Mouse (Mus musculus): ENCODE data around the gene Macf1. TPM values are rescaled to one million over a fixed set of nuclear protein-coding genes. Genes with fewer than 3 reads are reported as not detected.
"Not testable (repeated sequence)": the region's sequence is repeated elsewhere in the genome, so short reads cannot be mapped to it uniquely, and the experiment has no call there.

The Macf1 gene
- polyA plus RNA-seq, 1 experiment from 2014 or later: 108 TPM

GRCm38 (mm10) chr4:123446221-123446620, 237.9 kb downstream of the Macf1 start:
- not testable (repeated sequence) for H3K9ac ChIP-seq (ENCODE audit: low read depth, low read length); ATAC-seq (replicated peaks; ENCODE audit: insufficient number of reproducible peaks, low FRiP score, low TSS enrichment)

GRCm38 (mm10) chr4:123438414-123438813, 245.7 kb downstream of the Macf1 start:
- Histone ChIP-seq H3K4me3 (ENCODE audit: low read depth, low read length) (no peak overlapping the region), H3K9me3 (replicated peaks; ENCODE audit: control insufficient read depth, low read length) (no peaks in the 10 kb centered on the region), H3K27ac (ENCODE audit: low read depth, low read length) (no peak overlapping the region), H3K27me3 (ENCODE audit: control insufficient read depth, insufficient read depth, low read length) (no peaks in the 10 kb centered on the region), H3K4me2 (no peak overlapping the region), H3K4me1 (ENCODE audit: control insufficient read depth, insufficient read depth, low read length) (no peaks in the 10 kb centered on the region), H3K36me3 (ENCODE audit: control insufficient read depth, insufficient read depth, low read length) (peaks cover 18% of the 10 kb centered on the region), H3K9ac (ENCODE audit: low read depth, low read length) (no peak overlapping the region)
- WGBS (ENCODE audit: insufficient replicate concordance): 65% methylated on average over 5 of the region's 5 CpGs
- ATAC-seq (replicated peaks; ENCODE audit: insufficient number of reproducible peaks, low FRiP score, low TSS enrichment): no peak

More at GRCm38 (mm10) chr4:123446221-123446620, 237.9 kb downstream of the Macf1 start:
- not testable (repeated sequence) for H3K9me3 ChIP-seq (replicated peaks; ENCODE audit: control insufficient read depth, low read length); H3K27ac ChIP-seq (ENCODE audit: low read depth, low read length); H3K4me3 ChIP-seq (ENCODE audit: low read depth, low read length); H3K4me2 ChIP-seq; H3K4me1 ChIP-seq (ENCODE audit: control insufficient read depth, insufficient read depth, low read length); H3K27me3 ChIP-seq (ENCODE audit: control insufficient read depth, insufficient read depth, low read length)
- WGBS (ENCODE audit: insufficient replicate concordance): 76% methylated on average over 2 of the region's 2 CpGs
- H3K36me3 ChIP-seq (ENCODE audit: control insufficient read depth, insufficient read depth, low read length): peaks cover 27% of the 10 kb centered on the region

- Histone ChIP-seq H3K4me1 (ENCODE audit: control insufficient read depth, insufficient read depth, low read length) (peaks cover 7% of the 10 kb centered on the region), H3K9me3 (replicated peaks; ENCODE audit: control insufficient read depth, low read length) (no peaks in the 10 kb centered on the region), H3K4me3 (ENCODE audit: low read depth, low read length) (no peak overlapping the region), H3K27me3 (ENCODE audit: control insufficient read depth, insufficient read depth, low read length) (no peaks in the 10 kb centered on the region), H3K4me2 (no peak overlapping the region), H3K27ac (ENCODE audit: low read depth, low read length) (no peak overlapping the region), H3K36me3 (ENCODE audit: control insufficient read depth, insufficient read depth, low read length) (peaks cover 24% of the 10 kb centered on the region), H3K9ac (ENCODE audit: low read depth, low read length) (no peak overlapping the region)
- WGBS (ENCODE audit: insufficient replicate concordance): 96% methylated on average over 3 of the region's 3 CpGs
- no peak for ATAC-seq (replicated peaks; ENCODE audit: insufficient number of reproducible peaks, low FRiP score, low TSS enrichment)
Observed at GRCm38 (mm10) chr4:123433171-123433570, 251.0 kb downstream of the Macf1 start.

GRCm38 (mm10) chr4:123431936-123432335, 252.2 kb downstream of the Macf1 start:
- WGBS (ENCODE audit: insufficient replicate concordance): 79% methylated on average over 12 of the region's 12 CpGs
- no peak for ATAC-seq (replicated peaks; ENCODE audit: insufficient number of reproducible peaks, low FRiP score, low TSS enrichment)
- Histone ChIP-seq H3K4me3 (ENCODE audit: low read depth, low read length) (no peak overlapping the region), H3K27me3 (ENCODE audit: control insufficient read depth, insufficient read depth, low read length) (no peaks in the 10 kb centered on the region), H3K36me3 (ENCODE audit: control insufficient read depth, insufficient read depth, low read length) (peaks cover 24% of the 10 kb centered on the region), H3K4me2 (no peak overlapping the region), H3K4me1 (ENCODE audit: control insufficient read depth, insufficient read depth, low read length) (peaks cover 19% of the 10 kb centered on the region), H3K9ac (ENCODE audit: low read depth, low read length) (no peak overlapping the region), H3K27ac (ENCODE audit: low read depth, low read length) (no peak overlapping the region), H3K9me3 (replicated peaks; ENCODE audit: control insufficient read depth, low read length) (no peaks in the 10 kb centered on the region)

DNA sequence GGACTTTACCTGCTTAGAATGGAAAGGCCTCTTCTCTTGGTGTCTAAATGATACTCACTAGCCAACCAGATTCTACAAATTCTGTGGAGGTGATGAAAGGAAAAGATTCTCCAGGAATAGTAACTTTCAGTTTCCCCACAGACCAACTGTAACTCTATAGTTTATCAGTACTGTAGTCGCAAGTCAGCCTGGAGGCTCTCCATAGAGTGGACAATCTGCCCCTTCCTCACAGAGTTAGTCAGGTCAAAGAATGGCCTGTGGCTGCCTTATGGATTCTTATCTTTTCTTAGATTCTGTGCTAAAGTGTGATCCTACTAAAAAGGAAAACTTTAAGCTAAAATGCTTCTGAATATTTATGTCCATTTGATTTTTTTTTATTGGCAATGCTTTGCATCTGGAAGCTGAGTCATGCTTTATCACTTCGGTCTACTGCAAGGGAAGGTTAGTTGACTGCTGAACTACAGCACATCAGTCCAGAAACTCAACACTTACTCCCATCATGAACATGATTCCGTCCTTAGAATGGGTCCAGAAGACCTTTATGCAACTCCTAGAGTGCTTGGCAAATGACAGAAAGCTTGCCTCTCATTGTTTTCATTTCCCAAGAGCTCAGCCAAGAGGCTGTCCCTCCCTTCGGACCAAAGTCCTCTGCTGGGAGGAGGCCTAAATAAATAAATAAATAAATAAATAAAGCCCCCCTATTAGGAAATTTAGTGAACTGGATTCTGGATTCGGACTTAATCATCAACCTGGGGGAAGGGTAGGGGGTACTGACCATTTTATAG, 256.1 kb downstream of the Macf1 start:
- H3K9ac ChIP-seq (ENCODE audit: low read depth, low read length): no peak overlapping the region
- no peak overlapping the region for H3K4me3 ChIP-seq (ENCODE audit: low read depth, low read length)
- 69% methylated on average over 5 of the region's 5 CpGs for WGBS (ENCODE audit: insufficient replicate concordance)
- ATAC-seq (replicated peaks; ENCODE audit: insufficient number of reproducible peaks, low FRiP score, low TSS enrichment): no peak
- no peaks in the 10 kb centered on the region for H3K9me3 ChIP-seq (replicated peaks; ENCODE audit: control insufficient read depth, low read length)
- H3K36me3 ChIP-seq (ENCODE audit: control insufficient read depth, insufficient read depth, low read length): peaks cover 10% of the 10 kb centered on the region
- H3K27me3 ChIP-seq (ENCODE audit: control insufficient read depth, insufficient read depth, low read length): no peaks in the 10 kb centered on the region
- peaks cover 39% of the 10 kb centered on the region for H3K4me1 ChIP-seq (ENCODE audit: control insufficient read depth, insufficient read depth, low read length)
- H3K27ac ChIP-seq (ENCODE audit: low read depth, low read length): peak overlapping the region; percentile 50; the same call in 1 of the 2 replicates
- no peak overlapping the region for H3K4me2 ChIP-seq

DNA sequence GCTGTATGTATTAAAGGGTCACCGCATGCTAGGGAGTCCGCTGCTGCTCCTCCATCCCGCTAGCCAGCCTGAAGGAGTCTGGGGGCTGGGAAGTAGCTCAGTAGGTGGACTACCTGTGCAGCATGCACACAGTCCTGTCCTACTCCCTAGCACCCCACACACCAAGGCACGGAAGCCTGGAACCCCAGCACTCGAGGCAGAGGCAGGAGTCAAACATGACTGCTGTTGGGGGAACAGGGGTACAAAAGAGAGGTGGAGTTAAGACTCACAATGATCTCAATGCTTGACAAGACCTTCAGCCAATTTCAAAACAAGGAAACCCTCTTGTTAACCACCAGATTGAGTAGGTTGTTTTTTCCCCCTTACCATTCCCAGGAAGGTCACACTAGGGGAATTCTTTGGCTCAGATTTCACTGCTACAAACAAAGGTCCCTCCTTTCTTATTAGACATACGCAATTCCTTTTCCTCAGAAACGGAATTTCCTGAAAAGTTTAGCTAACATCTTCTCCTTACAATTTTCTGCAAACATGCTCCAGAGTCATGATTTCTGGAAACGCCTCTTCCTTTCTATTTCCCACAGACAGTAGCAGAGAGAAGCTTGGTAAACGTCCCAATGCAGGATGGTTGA, 256.8 kb downstream of the Macf1 start:
- Histone ChIP-seq H3K9ac (ENCODE audit: low read depth, low read length) (no peak overlapping the region), H3K4me3 (ENCODE audit: low read depth, low read length) (no peak overlapping the region), H3K27me3 (ENCODE audit: control insufficient read depth, insufficient read depth, low read length) (no peaks in the 10 kb centered on the region), H3K27ac (ENCODE audit: low read depth, low read length) (peak overlapping the region; percentile 50; the same call in 1 of the 2 replicates), H3K4me2 (no peak overlapping the region), H3K9me3 (replicated peaks; ENCODE audit: control insufficient read depth, low read length) (no peaks in the 10 kb centered on the region), H3K36me3 (ENCODE audit: control insufficient read depth, insufficient read depth, low read length) (peaks cover 5% of the 10 kb centered on the region), H3K4me1 (ENCODE audit: control insufficient read depth, insufficient read depth, low read length) (peaks cover 42% of the 10 kb centered on the region)
- WGBS (ENCODE audit: insufficient replicate concordance): 75% methylated on average over 9 of the region's 9 CpGs
- ATAC-seq (replicated peaks; ENCODE audit: insufficient number of reproducible peaks, low FRiP score, low TSS enrichment): no peak

DNA sequence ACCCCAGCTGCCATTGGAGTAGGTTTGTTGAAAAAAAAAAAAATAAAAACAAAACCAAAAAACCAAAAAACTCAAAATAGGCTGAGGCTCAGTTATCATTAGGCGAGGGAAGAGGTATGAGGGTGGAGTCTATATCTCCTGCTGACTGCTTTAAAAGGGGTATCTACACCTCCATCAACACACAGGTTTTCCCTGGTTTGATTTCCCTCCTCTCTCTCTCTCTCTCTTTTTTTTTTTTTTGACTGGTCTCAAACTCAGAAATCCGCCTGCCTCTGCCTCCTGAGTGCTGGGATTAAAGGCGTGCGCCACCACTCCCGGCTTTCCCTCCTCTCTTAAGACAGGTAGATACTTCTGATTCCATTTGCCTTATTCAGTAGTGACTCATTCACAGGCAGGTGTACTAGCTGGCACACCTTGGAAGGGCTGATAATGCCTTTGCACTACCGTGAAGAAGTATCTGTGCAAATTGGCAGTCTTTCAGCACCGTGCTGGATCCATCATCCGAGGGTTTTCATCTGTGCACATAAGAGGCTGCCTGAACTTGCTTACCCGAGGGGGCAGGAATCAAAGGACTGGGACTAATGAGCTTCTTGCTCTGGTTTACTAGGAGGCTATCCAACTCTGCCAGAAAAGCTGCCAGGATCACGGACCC, 257.6 kb downstream of the Macf1 start:
- Histone ChIP-seq H3K27me3 (ENCODE audit: control insufficient read depth, insufficient read depth, low read length) (no peaks in the 10 kb centered on the region), H3K9ac (ENCODE audit: low read depth, low read length) (no peak overlapping the region), H3K4me3 (ENCODE audit: low read depth, low read length) (no peak overlapping the region), H3K4me2 (no peak overlapping the region), H3K27ac (ENCODE audit: low read depth, low read length) (no peak overlapping the region; the same call in 1 of the 2 replicates), H3K4me1 (ENCODE audit: control insufficient read depth, insufficient read depth, low read length) (peaks cover 42% of the 10 kb centered on the region), H3K9me3 (replicated peaks; ENCODE audit: control insufficient read depth, low read length) (no peaks in the 10 kb centered on the region), H3K36me3 (ENCODE audit: control insufficient read depth, insufficient read depth, low read length) (no peaks in the 10 kb centered on the region)
- ATAC-seq (replicated peaks; ENCODE audit: insufficient number of reproducible peaks, low FRiP score, low TSS enrichment): no peak
- 82% methylated on average over 10 of the region's 10 CpGs for WGBS (ENCODE audit: insufficient replicate concordance)

GRCm38 (mm10) chr4:123425672-123426272, 258.4 kb downstream of the Macf1 start:
- no peaks in the 10 kb centered on the region for H3K9me3 ChIP-seq (replicated peaks; ENCODE audit: control insufficient read depth, low read length)
- no peak for ATAC-seq (replicated peaks; ENCODE audit: insufficient number of reproducible peaks, low FRiP score, low TSS enrichment)
- H3K4me1 ChIP-seq (ENCODE audit: control insufficient read depth, insufficient read depth, low read length): peaks cover 42% of the 10 kb centered on the region
- no peak overlapping the region for H3K9ac ChIP-seq (ENCODE audit: low read depth, low read length)
- 20% methylated on average over 1 of the region's 1 CpGs for WGBS (ENCODE audit: insufficient replicate concordance)
- no peak overlapping the region for H3K4me2 ChIP-seq
- H3K36me3 ChIP-seq (ENCODE audit: control insufficient read depth, insufficient read depth, low read length): no peaks in the 10 kb centered on the region
- no peak overlapping the region for H3K4me3 ChIP-seq (ENCODE audit: low read depth, low read length)
- H3K27me3 ChIP-seq (ENCODE audit: control insufficient read depth, insufficient read depth, low read length): no peaks in the 10 kb centered on the region
- H3K27ac ChIP-seq (ENCODE audit: low read depth, low read length): peak overlapping the region; percentile 47

Data from heart, embryonic 11.5 days (tissue).